Mouse (Mus musculus) heart, adult 18-20 months (tissue): ENCODE data around the gene Abcc12. TPM values are rescaled to one million over a fixed set of nuclear protein-coding genes. Genes with fewer than 3 reads are reported as not detected.

Source experiments
- microRNA-seq, 2 experiments: library from miRNA; unstranded; fragments of <30 nt; microRNA quantifications; one replicate each; pipeline ENCODE4 v1.2.0; 2022
- total RNA-seq, 2 experiments: library from RNA; stranded (reverse); gene quantifications; 2 replicates each; pipeline ENCODE4 v1.2.3; 2021

Abcc12 gene
- total RNA-seq, 2 experiments from 2014 or later, result 0.10 TPM; not detected in 1

Small RNA genes lying within 50 kb of the gene (microRNA-seq; reads per million reads assigned to microRNA genes)
- 0 reads per million in 2 experiments for gene Gm44348

Other genes with a start within 250 kb of the Abcc12 start
- 10 to 100 TPM; 79.4 to 86.7 TPM for gene Lonp2, start 43.4 kb upstream of the Abcc12 start, total RNA-seq
- gene Gm10638, start 165.0 kb upstream of the Abcc12 start, total RNA-seq, result 1 to 10 TPM; 3.9 to 4.7 TPM
- gene Siah1a, start 165.2 kb upstream of the Abcc12 start, total RNA-seq, result 10 to 100 TPM; 13.4 to 14.1 TPM